ENCODE assay signal across 19 mouse cellular contexts in the genomic region with DNA sequence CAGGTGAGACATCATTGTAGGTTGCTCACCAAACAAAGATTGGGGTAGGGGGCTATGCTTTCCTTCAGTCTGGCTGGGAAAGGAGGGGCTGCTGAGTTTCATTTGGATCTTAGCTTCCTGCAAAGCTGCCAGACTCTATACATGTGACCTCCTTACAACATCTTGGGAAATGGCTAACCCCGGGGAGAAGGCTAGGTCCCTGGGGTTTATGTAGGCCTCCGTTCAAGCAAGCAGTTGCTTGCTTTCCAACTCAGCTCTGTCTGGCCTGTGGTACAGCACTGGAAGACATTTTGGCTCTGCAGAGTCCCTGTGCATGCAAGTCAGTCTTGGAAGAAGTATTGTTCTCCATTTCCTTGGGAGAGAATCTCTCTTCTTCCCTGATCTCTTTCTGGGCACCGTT. TPM values are rescaled to one million over a fixed set of nuclear protein-coding genes. Genes with fewer than 3 reads are reported as not detected.
DNase-seq lines count a peak whose midpoint lies in the region; ATAC-seq and TF ChIP-seq lines count a peak whose summit lies in the region.
"Had no signal": no experiment of that assay in that cellular context is flagged by ENCODE, and none has a peak within 500 bp of the region (broad histone marks: within the 10 kb centered on the region; RNA-seq: fewer than 3 reads in every experiment).

No protein-coding gene starts in this region.

- no peak for TF ChIP-seq POLR2A in small intestine, adult 2 months (IDR thresholded peaks at IDR 0.05; ENCODE audit: low read depth, low read length)

- no peaks in the 10 kb centered on the region for H3K9me3 ChIP-seq in heart, embryonic 11.5 days (replicated peaks; ENCODE audit: control insufficient read depth, low read length)
- H3K9me3 ChIP-seq in heart, embryonic 15.5 days (replicated peaks), result no peaks in the 10 kb centered on the region
- H3K9me3 ChIP-seq in liver, embryonic 11.5 days (ENCODE audit: control insufficient read depth, low read length), result no peaks in the 10 kb centered on the region
- H3K9me3 ChIP-seq: forebrain, embryonic 13.5 days; G1E; hindbrain, embryonic 12.5 days; neural tube, embryonic 13.5 days had no signal

- no peak overlapping the region for H3K27ac ChIP-seq in heart, embryonic 11.5 days (ENCODE audit: low read depth, low read length)
- 0 out of 2 replicates have a peak overlapping the region, but pooled peaks have one; percentile 9 for H3K27ac ChIP-seq in heart, embryonic 15.5 days
- H3K27ac ChIP-seq in small intestine, adult 2 months (ENCODE audit: insufficient read depth, low read depth, low read length), result no peak overlapping the region
- H3K27ac ChIP-seq in liver, embryonic 11.5 days (ENCODE audit: low read depth, low read length), result no peak overlapping the region
- H3K27ac ChIP-seq: forebrain, embryonic 13.5 days; hindbrain, embryonic 12.5 days; liver, embryonic 14.5 days; neural tube, embryonic 13.5 days had no signal

- H3K9ac ChIP-seq in heart, embryonic 11.5 days (ENCODE audit: low read depth, low read length), result no peak overlapping the region
- no peak overlapping the region for H3K9ac ChIP-seq in heart, embryonic 15.5 days
- H3K9ac ChIP-seq in liver, embryonic 11.5 days (ENCODE audit: low read depth, low read length), result no peak overlapping the region
- H3K9ac ChIP-seq: forebrain, embryonic 13.5 days; hindbrain, embryonic 12.5 days; liver, embryonic 14.5 days; neural tube, embryonic 13.5 days had no signal

- 79% methylated on average over 3 of the region's 3 CpGs for WGBS in heart, embryonic 11.5 days (ENCODE audit: insufficient replicate concordance)
- 69% methylated on average over 3 of the region's 3 CpGs for WGBS in heart, embryonic 15.5 days
- WGBS in small intestine, adult 2 months, result 70% methylated on average over 3 of the region's 3 CpGs
- whole genome bisulfite sequencing in liver, embryonic 11.5 days, result 79% methylated on average over 3 of the region's 3 CpGs

- H3K4me1 ChIP-seq in heart, embryonic 11.5 days (ENCODE audit: control insufficient read depth, insufficient read depth, low read length), result peaks cover 8% of the 10 kb centered on the region; the same call in 1 of the 2 replicates
- H3K4me1 ChIP-seq in heart, embryonic 15.5 days (replicated peaks), result peaks cover 19% of the 10 kb centered on the region
- no peaks in the 10 kb centered on the region; the same call in 1 of the 2 replicates for H3K4me1 ChIP-seq in small intestine, adult 2 months (ENCODE audit: control insufficient read depth, insufficient read depth, insufficient read length, low read length)
- H3K4me1 ChIP-seq in liver, embryonic 11.5 days (replicated peaks; ENCODE audit: control insufficient read depth, insufficient read depth, low read length), result peaks cover 5% of the 10 kb centered on the region

- no peak overlapping the region for H3K4me3 ChIP-seq in heart, embryonic 11.5 days (ENCODE audit: low read depth, low read length)
- peak overlapping the region; percentile 25 for H3K4me3 ChIP-seq in heart, embryonic 15.5 days
- H3K4me3 ChIP-seq in small intestine, adult 2 months (ENCODE audit: low read depth, low read length), result peak overlapping the region; percentile 51
- H3K4me3 ChIP-seq in liver, embryonic 11.5 days (ENCODE audit: low read depth, low read length), result no peak overlapping the region
- H3K4me3 ChIP-seq: forebrain, embryonic 13.5 days; hindbrain, embryonic 12.5 days; neural tube, embryonic 13.5 days had no signal

- H3K36me3 ChIP-seq in heart, embryonic 11.5 days (ENCODE audit: control insufficient read depth, insufficient read depth, low read length), result no peaks in the 10 kb centered on the region
- no peaks in the 10 kb centered on the region for H3K36me3 ChIP-seq in heart, embryonic 15.5 days
- H3K36me3 ChIP-seq in small intestine, adult 2 months (ENCODE audit: control insufficient read depth, insufficient read depth, low read length), result no peaks in the 10 kb centered on the region
- no peaks in the 10 kb centered on the region; the same call in 1 of the 2 replicates for H3K36me3 ChIP-seq in liver, embryonic 11.5 days (ENCODE audit: control insufficient read depth, insufficient read depth, low read length)
- H3K36me3 ChIP-seq: hindbrain, embryonic 12.5 days; neural tube, embryonic 13.5 days had no signal

- ATAC-seq in heart, embryonic 11.5 days (replicated peaks; ENCODE audit: insufficient number of reproducible peaks, low FRiP score, low TSS enrichment), result no peak
- no peak for ATAC-seq in heart, embryonic 15.5 days (replicated peaks; ENCODE audit: insufficient number of reproducible peaks, insufficient read depth, low FRiP score, low read depth)
- ATAC-seq in liver, embryonic 11.5 days (replicated peaks; ENCODE audit: low FRiP score), result no peak
- ATAC-seq: forebrain, embryonic 13.5 days had no signal

- DNase-seq in heart, adult 8-10 months (ENCODE audit: low spot score), result peak; percentile 36
- DNase-seq in adipocyte (ENCODE audit: low spot score), result peak; percentile 90
- no peak for DNase-seq in natural killer cell, adult 2 months (ENCODE audit: low spot score in 2 of 2)
- no peak for DNase-seq in liver, embryonic 11.5 days (ENCODE audit: low spot score)
- DNase-seq: cerebellum, adult 9-11 months; lung, postnatal 14 days; retina, postnatal 1 day had no signal

- no peak for TF ChIP-seq CTCF in small intestine, adult 2 months (IDR thresholded peaks at IDR 0.05; ENCODE audit: extremely low read depth, insufficient read length, insufficient replicate concordance, low read depth, low read length)

- H3K27me3 ChIP-seq in heart, embryonic 11.5 days (ENCODE audit: control insufficient read depth, insufficient read depth, low read length), result no peaks in the 10 kb centered on the region
- H3K27me3 ChIP-seq in heart, embryonic 15.5 days, result no peaks in the 10 kb centered on the region
- H3K27me3 ChIP-seq in small intestine, adult 2 months (ENCODE audit: control insufficient read depth, insufficient read depth, low read length), result no peaks in the 10 kb centered on the region
- no peaks in the 10 kb centered on the region for H3K27me3 ChIP-seq in liver, embryonic 11.5 days (replicated peaks; ENCODE audit: control insufficient read depth, insufficient read depth, low read length)
- H3K27me3 ChIP-seq: forebrain, embryonic 13.5 days; hindbrain, embryonic 12.5 days; neural tube, embryonic 13.5 days had no signal

- H3K4me2 ChIP-seq in heart, embryonic 11.5 days, result no peak overlapping the region
- H3K4me2 ChIP-seq in heart, embryonic 15.5 days, result peak overlapping the region; percentile 40
- H3K4me2 ChIP-seq in liver, embryonic 11.5 days, result no peak overlapping the region
- H3K4me2 ChIP-seq: forebrain, embryonic 13.5 days; hindbrain, embryonic 12.5 days; neural tube, embryonic 13.5 days had no signal

RNA-seq across cellular contexts. Expression of a gene that starts 2.1 kb away (rescaled TPM):
- 1 to 10 TPM; 7.1 to 9.2 (median 8.5) TPM for total RNA-seq in heart, adult 8-10 months (2022)
- polyA plus RNA-seq in heart, embryonic 11.5 days (2014; fragmentation: Nextera tagmentation; extraction: Ambion mirVana), result 0.20 and 0.24 TPM in 2 replicates
- 1.9 and 2.7 TPM in 2 replicates for polyA plus RNA-seq in heart, embryonic 15.5 days (2015; fragmentation: Nextera tagmentation; extraction: Ambion mirVana)
- 6.6 and 8.9 TPM in 2 replicates for polyA plus RNA-seq in small intestine, adult 2 months (2012; rRNA removed)
- polyA plus RNA-seq in liver, embryonic 11.5 days (2014; fragmentation: Nextera tagmentation; extraction: Ambion mirVana), result 0.08 TPM in 1 of 2 replicates, not detected in the other
- total RNA-seq: megakaryocyte-erythroid progenitor cell, adult 5-6 weeks had no signal
- polyA plus RNA-seq: forebrain, embryonic 13.5 days; hindbrain, embryonic 12.5 days; limb, embryonic 11.5 days; neural tube, embryonic 13.5 days had no signal

RNA-seq across cellular contexts. Expression of a gene that starts 7.7 kb away (rescaled TPM):
- total RNA-seq in heart, adult 8-10 months (2022), result 1 to 10 TPM; 1.4 to 1.9 (median 1.7) TPM
- polyA plus RNA-seq in heart, embryonic 11.5 days (2014; fragmentation: Nextera tagmentation; extraction: Ambion mirVana), result 0.90 and 1.4 TPM in 2 replicates
- polyA plus RNA-seq in heart, embryonic 15.5 days (2015; fragmentation: Nextera tagmentation; extraction: Ambion mirVana), result 0.43 and 0.95 TPM in 2 replicates
- polyA plus RNA-seq in small intestine, adult 2 months (2012; rRNA removed), result 2.7 and 5.9 TPM in 2 replicates
- 2.9 and 3.2 TPM in 2 replicates for polyA plus RNA-seq in liver, embryonic 11.5 days (2014; fragmentation: Nextera tagmentation; extraction: Ambion mirVana)

RNA-seq across cellular contexts. Expression of a gene that starts 16.5 kb away (rescaled TPM):
- 10 to 100 TPM; 66.4 to 85.0 (median 73.6) TPM for total RNA-seq in heart, adult 8-10 months (2022)
- polyA plus RNA-seq in heart, embryonic 11.5 days (2014; fragmentation: Nextera tagmentation; extraction: Ambion mirVana), result 104 and 105 TPM in 2 replicates
- polyA plus RNA-seq in heart, embryonic 15.5 days (2015; fragmentation: Nextera tagmentation; extraction: Ambion mirVana), result 89.2 and 109 TPM in 2 replicates
- polyA plus RNA-seq in small intestine, adult 2 months (2012; rRNA removed), result 19.9 and 36.7 TPM in 2 replicates
- polyA plus RNA-seq in liver, embryonic 11.5 days (2014; fragmentation: Nextera tagmentation; extraction: Ambion mirVana), result 201 and 221 TPM in 2 replicates

RNA-seq across cellular contexts. Expression of a gene that starts 30.5 kb away (rescaled TPM):
- total RNA-seq in heart, adult 8-10 months (2022), result 100 to 1,000 TPM in 2 of 4 experiments, 10 to 100 TPM in 2; 78.6 to 116 (median 100) TPM
- 138 and 154 TPM in 2 replicates for polyA plus RNA-seq in heart, embryonic 11.5 days (2014; fragmentation: Nextera tagmentation; extraction: Ambion mirVana)
- polyA plus RNA-seq in heart, embryonic 15.5 days (2015; fragmentation: Nextera tagmentation; extraction: Ambion mirVana), result 114 and 145 TPM in 2 replicates
- 157 and 163 TPM in 2 replicates for polyA plus RNA-seq in small intestine, adult 2 months (2012; rRNA removed)
- 134 and 148 TPM in 2 replicates for polyA plus RNA-seq in liver, embryonic 11.5 days (2014; fragmentation: Nextera tagmentation; extraction: Ambion mirVana)

RNA-seq across cellular contexts. Expression of a gene that starts 34.8 kb away (rescaled TPM):
- total RNA-seq in heart, adult 8-10 months (2022), result not detected
- not detected in 2 replicates for polyA plus RNA-seq in heart, embryonic 11.5 days (2014; fragmentation: Nextera tagmentation; extraction: Ambion mirVana)
- not detected in 2 replicates for polyA plus RNA-seq in heart, embryonic 15.5 days (2015; fragmentation: Nextera tagmentation; extraction: Ambion mirVana)
- 8.8 and 9.7 TPM in 2 replicates for polyA plus RNA-seq in small intestine, adult 2 months (2012; rRNA removed)
- polyA plus RNA-seq in liver, embryonic 11.5 days (2014; fragmentation: Nextera tagmentation; extraction: Ambion mirVana), result not detected in 2 replicates
- total RNA-seq: megakaryocyte-erythroid progenitor cell, adult 5-6 weeks had no signal
- polyA plus RNA-seq: forebrain, embryonic 13.5 days; G1E; hindbrain, embryonic 12.5 days; intestine, embryonic 14.5 days; limb, embryonic 11.5 days; neural tube, embryonic 13.5 days; urinary bladder, adult 2 months had no signal

Comparison
In these comparisons a context has a peak if more than half of its experiments do, and no peak if none do; other contexts are left out.
1. H3K4me3 ChIP-seq: peak in heart, embryonic 15.5 days (single experiment) and small intestine, adult 2 months (single experiment); none in heart, embryonic 11.5 days (single experiment) and liver, embryonic 11.5 days (single experiment).
2. DNase-seq: peak in heart, adult 8-10 months (single experiment) and adipocyte (single experiment); none in natural killer cell, adult 2 months (0 of 2) and liver, embryonic 11.5 days (single experiment).